Mouse (Mus musculus) duodenum, adult 2 months (tissue): ENCODE results near the gene Olfr1208. TPM values are rescaled to one million over a fixed set of nuclear protein-coding genes. Genes with fewer than 3 reads are reported as not detected.

Experiments used
- polyA plus RNA-seq: library from polyadenylated mRNA; depleted of rRNA; stranded (reverse); fragments of >200 nt; gene quantifications from 2 replicates; pipeline ENCODE4 v1.2.3, GENCODE M21; 2012; ENCODE audit warnings: low replicate concordance; rRNA removed

Gene Olfr1208
- polyA plus RNA-seq = not detected in 2 replicates

GRCm38 (mm10) chr2:88902211-88902610, at the start of gene Olfr1208:
Gene Olfr1208, minus strand, starts transcription at chr2:88902311.

GRCm38 (mm10) chr2:88938011-88938410, 35.9 kb upstream of the Olfr1208 start, which contains the start of gene Olfr1211:
Gene Olfr1211, minus strand, starts transcription at chr2:88938111.

GRCm38 (mm10) chr2:88915057-88915456, 12.9 kb upstream of the Olfr1208 start, which contains the start of gene Olfr1209:
Gene Olfr1209, minus strand, starts transcription at chr2:88915157.

GRCm38 (mm10) chr2:88862931-88863330, 39.2 kb downstream of the Olfr1208 start, which contains the start of gene Olfr1206:
Gene Olfr1206, plus strand, starts transcription at chr2:88863231.

GRCm38 (mm10) chr2:88848992-88849391, 53.1 kb downstream of the Olfr1208 start, which contains the start of gene Olfr1204:
Gene Olfr1204, plus strand, starts transcription at chr2:88849292.

Other genes starting within 250 kb of the Olfr1208 start
- not detected in 2 replicates for gene Olfr1193, start 226.7 kb downstream of the Olfr1208 start, polyA plus RNA-seq
- gene Olfr1195, start 213.1 kb downstream of the Olfr1208 start, polyA plus RNA-seq = not detected in 2 replicates
- not detected in 2 replicates for gene Olfr1196, start 197.7 kb downstream of the Olfr1208 start, polyA plus RNA-seq
- gene Olfr1197, start 169.9 kb downstream of the Olfr1208 start, polyA plus RNA-seq = not detected in 2 replicates
- gene Olfr1198, start 150.9 kb downstream of the Olfr1208 start, polyA plus RNA-seq = not detected in 2 replicates
- not detected in 2 replicates for gene Olfr1199, start 141.8 kb downstream of the Olfr1208 start, polyA plus RNA-seq
- not detected in 2 replicates for gene Olfr1200, start 131.8 kb downstream of the Olfr1208 start, polyA plus RNA-seq
- gene Olfr1201, start 109.3 kb downstream of the Olfr1208 start, polyA plus RNA-seq = not detected in 2 replicates
- gene Olfr1202, start 87.8 kb downstream of the Olfr1208 start, polyA plus RNA-seq = not detected in 2 replicates
- not detected in 2 replicates for gene Olfr1205, start 72.6 kb downstream of the Olfr1208 start, polyA plus RNA-seq
- gene Olfr1204, start 53.0 kb downstream of the Olfr1208 start, polyA plus RNA-seq = not detected in 2 replicates
- not detected in 2 replicates for gene Olfr1206, start 39.1 kb downstream of the Olfr1208 start, polyA plus RNA-seq
- not detected in 2 replicates for gene Olfr1209, start 12.8 kb upstream of the Olfr1208 start, polyA plus RNA-seq
- not detected in 2 replicates for gene Olfr1211, start 35.8 kb upstream of the Olfr1208 start, polyA plus RNA-seq
- not detected in 2 replicates for gene Olfr1212, start 51.7 kb upstream of the Olfr1208 start, polyA plus RNA-seq
- not detected in 2 replicates for gene Gm13762, start 78.0 kb upstream of the Olfr1208 start, polyA plus RNA-seq
- not detected in 2 replicates for gene Olfr1214, start 90.3 kb upstream of the Olfr1208 start, polyA plus RNA-seq
- gene Olfr1215, start 104.7 kb upstream of the Olfr1208 start, polyA plus RNA-seq = not detected in 2 replicates
- not detected in 2 replicates for gene Olfr1216, start 116.0 kb upstream of the Olfr1208 start, polyA plus RNA-seq
- gene Olfr1217, start 129.8 kb upstream of the Olfr1208 start, polyA plus RNA-seq = not detected in 2 replicates
- gene Olfr1218, start 158.9 kb upstream of the Olfr1208 start, polyA plus RNA-seq = not detected in 2 replicates
- not detected in 2 replicates for gene Olfr1219, start 181.2 kb upstream of the Olfr1208 start, polyA plus RNA-seq
- gene Olfr1220, start 204.5 kb upstream of the Olfr1208 start, polyA plus RNA-seq = not detected in 2 replicates
- not detected in 2 replicates for gene Olfr1221, start 215.0 kb upstream of the Olfr1208 start, polyA plus RNA-seq
- gene Olfr1222, start 230.7 kb upstream of the Olfr1208 start, polyA plus RNA-seq = not detected in 2 replicates
- gene Olfr1223, start 249.2 kb upstream of the Olfr1208 start, polyA plus RNA-seq = not detected in 2 replicates